Mouse (Mus musculus) neural tube, embryonic 11.5 days (tissue): ENCODE measurements at regions not wholly inside any gene's neighbourhood (a gene's known extent, or its start where the extent isn't known, plus 50 kb on each side); places are given as distances from the start of the nearest gene placed in this dataset.
"Not testable (repeated sequence)": the region's sequence is repeated elsewhere in the genome, so short reads cannot be mapped to it uniquely, and the experiment has no call there.

Experiments used
- ATAC-seq: fragments of 200-750 bp; cut with Nextera tagmentation; 2 replicates; pipeline ENCODE4 v1.8.0; 2017; ENCODE audit warnings: moderate number of reproducible peaks, mild to moderate bottlenecking, moderate TSS enrichment, moderate library complexity; ENCODE audit not compliant: insufficient read depth, low FRiP score, low TSS enrichment
- DNase-seq: peaks from one replicate; pipeline ENCODE4 v3.0.0-alpha.2; 2015; ENCODE audit warnings: low spot score
- H3K27ac ChIP-seq: fragments of 300-500 bp; sonication (generic); 2 replicates; pipeline ENCODE4 v1.5.1; 2014; ENCODE audit warnings: low read depth, mild to moderate bottlenecking, low read length
- H3K27me3 ChIP-seq: fragments of 300-500 bp; sonication (generic); 2 replicates; pipeline ENCODE4 v1.6.1; 2014; ENCODE audit warnings: mild to moderate bottlenecking, low read length, mixed read lengths; ENCODE audit not compliant: control insufficient read depth, insufficient read depth
- H3K36me3 ChIP-seq: fragments of 300-500 bp; sonication (generic); 2 replicates; pipeline ENCODE4 v1.6.1; 2014; ENCODE audit warnings: mild to moderate bottlenecking, low read length, moderate library complexity, mixed read lengths; ENCODE audit not compliant: control insufficient read depth, insufficient read depth
- H3K4me1 ChIP-seq: fragments of 300-500 bp; sonication (generic); 2 replicates; pipeline ENCODE4 v1.6.1; 2014; ENCODE audit warnings: low read length, mixed read lengths; ENCODE audit not compliant: control insufficient read depth, insufficient read depth
- H3K4me2 ChIP-seq: fragments of 300-500 bp; sonication (generic); 2 replicates; pipeline ENCODE4 v1.6.1; 2014; ENCODE audit warnings: low read depth, mild to moderate bottlenecking, moderate library complexity
- H3K4me3 ChIP-seq: fragments of 300-500 bp; sonication (generic); 2 replicates; pipeline ENCODE4 v1.5.1; 2014; ENCODE audit warnings: low read depth, low read length
- H3K9ac ChIP-seq: fragments of 300-500 bp; sonication (generic); 2 replicates; pipeline ENCODE4 v1.6.1; 2014; ENCODE audit warnings: mild to moderate bottlenecking, low read length
- H3K9me3 ChIP-seq: fragments of 300-500 bp; sonication (generic); 2 replicates; pipeline ENCODE4 v1.6.1; 2016; ENCODE audit warnings: low read length; ENCODE audit not compliant: control insufficient read depth
- WGBS: fragments of 180-500 bp; shearing (Covaris S2); extraction: QIAGEN DNeasy Blood & Tissue Kit; methylation state at CpG from one replicate; pipeline ENCODE4 v1.1.7; 2014; 5-methylcytosine and 5-hydroxymethylcytosine counted together

DNA sequence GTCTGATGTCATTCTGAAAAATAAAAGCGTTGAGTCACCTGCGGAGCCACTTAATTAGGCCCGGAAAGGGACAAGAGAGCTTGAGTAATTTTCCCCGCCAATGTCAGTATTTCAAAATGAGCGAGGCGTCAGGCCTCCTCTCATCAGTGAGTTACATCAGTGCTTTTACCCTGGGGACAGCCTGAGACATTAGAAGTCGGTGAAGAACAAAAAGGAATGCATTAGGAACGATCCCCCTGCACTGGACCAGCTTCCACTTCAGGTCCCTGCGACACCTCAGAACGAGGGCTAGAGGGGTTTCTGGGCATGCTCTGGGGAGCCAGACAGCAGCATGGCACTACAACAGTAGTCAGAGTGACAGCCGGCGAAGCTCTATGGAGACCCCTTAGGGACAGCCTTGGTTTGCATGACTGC lies 162.3 kb downstream of the Bcl2l11 start:
- no peak overlapping the region for H3K4me3 ChIP-seq
- no peaks in the 10 kb centered on the region for H3K36me3 ChIP-seq
- ATAC-seq (0 out of 2 replicates have a peak, but pooled peaks have one; percentile 48), DNase-seq (peak; percentile 19)
- no peak overlapping the region for H3K9ac ChIP-seq
- H3K9me3 ChIP-seq = no peaks in the 10 kb centered on the region
- 0 out of 2 replicates have a peak, but pooled peaks cover 4% of the 10 kb centered on the region for H3K4me1 ChIP-seq
- H3K27me3 ChIP-seq = no peaks in the 10 kb centered on the region
- 30% methylated on average over 12 of the region's 12 CpGs for WGBS
- H3K27ac ChIP-seq = no peak overlapping the region
- no peak overlapping the region for H3K4me2 ChIP-seq

DNA sequence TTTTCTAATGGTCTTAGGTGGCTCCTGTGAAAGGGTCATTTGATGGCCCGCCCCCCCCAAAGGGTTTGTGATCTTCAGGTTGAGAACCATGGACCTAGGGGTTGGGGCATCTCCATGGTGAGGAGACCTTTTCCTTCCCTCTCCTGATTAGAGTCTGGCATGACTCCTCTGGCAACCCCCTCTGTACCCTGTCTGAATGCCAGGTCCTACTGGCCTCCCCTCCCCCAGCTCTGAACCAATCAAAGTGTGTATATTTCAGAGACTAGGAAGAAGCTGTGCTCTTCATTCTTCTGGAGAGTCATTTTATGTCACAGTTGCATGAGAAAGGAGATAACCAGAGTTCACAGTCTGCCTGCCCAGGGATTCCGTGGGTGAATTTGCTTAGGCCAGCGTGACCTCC lies 164.8 kb downstream of the Bcl2l11 start:
- no peak overlapping the region for H3K4me2 ChIP-seq
- ATAC-seq (no peak), DNase-seq (no peak)
- H3K9me3 ChIP-seq = no peaks in the 10 kb centered on the region
- no peaks in the 10 kb centered on the region for H3K27me3 ChIP-seq
- H3K4me1 ChIP-seq = 0 out of 2 replicates have a peak, but pooled peaks cover 4% of the 10 kb centered on the region
- WGBS = 90% methylated on average over 3 of the region's 3 CpGs
- no peaks in the 10 kb centered on the region for H3K36me3 ChIP-seq
- H3K27ac ChIP-seq = no peak overlapping the region
- H3K9ac ChIP-seq = no peak overlapping the region
- no peak overlapping the region for H3K4me3 ChIP-seq

DNA sequence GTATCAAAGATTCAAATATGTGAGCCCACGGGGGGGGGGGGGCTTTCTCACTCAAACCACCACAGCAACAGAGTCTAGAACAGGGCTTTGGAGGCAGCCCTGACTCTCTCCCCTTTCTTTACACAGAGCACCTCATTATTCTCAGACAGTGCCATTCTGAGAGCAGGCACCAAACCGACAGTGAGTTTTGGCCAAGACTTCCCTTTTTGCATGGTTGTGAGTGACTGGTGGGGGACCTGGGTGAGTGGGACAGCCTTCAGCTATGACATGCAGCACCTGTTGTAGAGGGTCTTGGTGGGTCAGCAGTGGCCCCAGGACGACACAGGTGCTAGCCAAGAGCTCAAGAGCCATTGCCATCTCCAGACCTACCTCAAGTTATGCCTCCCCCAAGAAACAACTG lies 168.8 kb downstream of the Bcl2l11 start:
- Histone ChIP-seq H3K4me3 (no peak overlapping the region), H3K9me3 (no peaks in the 10 kb centered on the region), H3K9ac (no peak overlapping the region), H3K27me3 (no peaks in the 10 kb centered on the region), H3K4me1 (no peaks in the 10 kb centered on the region), H3K4me2 (no peak overlapping the region), H3K36me3 (no peaks in the 10 kb centered on the region), H3K27ac (no peak overlapping the region)
- WGBS = 81% methylated on average over 3 of the region's 3 CpGs
- ATAC-seq (no peak), DNase-seq (no peak)

DNA sequence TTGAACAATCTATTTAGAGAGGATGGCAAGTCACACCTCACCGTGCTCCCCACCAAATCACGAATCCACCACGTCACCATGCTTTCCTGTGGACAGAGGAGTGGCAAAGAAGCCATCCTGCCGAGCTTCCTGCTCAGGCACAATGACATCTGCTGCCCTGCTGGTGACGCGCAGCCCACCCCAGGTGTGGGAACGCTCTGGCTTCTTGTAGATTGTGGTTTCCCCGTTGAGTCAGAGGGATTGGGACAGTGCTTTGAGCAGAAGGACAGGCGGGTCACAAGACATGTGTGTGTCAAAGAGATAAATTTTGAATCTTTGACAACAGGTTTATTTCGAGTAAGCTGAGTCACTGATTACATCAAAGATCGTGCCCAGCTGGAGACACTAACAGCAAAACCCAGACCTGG lies 169.2 kb downstream of the Bcl2l11 start:
- 76% methylated on average over 11 of the region's 11 CpGs for WGBS
- Histone ChIP-seq H3K4me1 (no peaks in the 10 kb centered on the region), H3K4me2 (no peak overlapping the region), H3K9ac (no peak overlapping the region), H3K27ac (no peak overlapping the region), H3K9me3 (no peaks in the 10 kb centered on the region), H3K4me3 (no peak overlapping the region), H3K27me3 (no peaks in the 10 kb centered on the region), H3K36me3 (no peaks in the 10 kb centered on the region)
- ATAC-seq (no peak), DNase-seq (no peak)

DNA sequence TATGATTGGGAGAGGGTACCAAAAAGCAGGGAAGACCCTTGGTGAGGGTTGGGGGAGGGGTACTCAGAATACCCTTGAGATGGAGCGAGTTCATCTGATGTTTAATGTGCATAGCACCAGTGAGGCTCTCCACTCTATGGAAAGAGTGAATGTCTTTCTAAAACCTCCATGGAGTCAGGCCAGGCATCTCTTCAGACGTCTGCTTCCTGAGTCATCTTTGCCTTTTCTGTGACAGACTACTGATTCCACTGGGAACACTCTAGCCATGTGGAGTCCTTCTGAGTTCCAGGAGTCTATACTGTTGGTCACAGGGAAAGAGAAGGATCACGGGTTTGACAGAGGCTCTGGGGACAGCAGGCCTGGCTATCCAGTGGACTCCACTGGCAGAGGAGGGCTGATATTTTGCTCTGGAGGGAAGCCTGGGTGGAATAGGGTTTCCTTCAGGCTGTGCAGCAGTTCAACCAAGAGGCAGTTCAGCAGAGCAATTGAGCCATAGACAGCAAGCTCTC lies 169.9 kb downstream of the Bcl2l11 start:
- Histone ChIP-seq H3K9ac (no peak overlapping the region), H3K27me3 (no peaks in the 10 kb centered on the region), H3K9me3 (no peaks in the 10 kb centered on the region), H3K4me3 (no peak overlapping the region), H3K4me1 (no peaks in the 10 kb centered on the region), H3K27ac (no peak overlapping the region), H3K36me3 (no peaks in the 10 kb centered on the region), H3K4me2 (no peak overlapping the region)
- 55% methylated on average over 3 of the region's 3 CpGs for WGBS
- DNase-seq = no peak
- ATAC-seq = no peak

DNA sequence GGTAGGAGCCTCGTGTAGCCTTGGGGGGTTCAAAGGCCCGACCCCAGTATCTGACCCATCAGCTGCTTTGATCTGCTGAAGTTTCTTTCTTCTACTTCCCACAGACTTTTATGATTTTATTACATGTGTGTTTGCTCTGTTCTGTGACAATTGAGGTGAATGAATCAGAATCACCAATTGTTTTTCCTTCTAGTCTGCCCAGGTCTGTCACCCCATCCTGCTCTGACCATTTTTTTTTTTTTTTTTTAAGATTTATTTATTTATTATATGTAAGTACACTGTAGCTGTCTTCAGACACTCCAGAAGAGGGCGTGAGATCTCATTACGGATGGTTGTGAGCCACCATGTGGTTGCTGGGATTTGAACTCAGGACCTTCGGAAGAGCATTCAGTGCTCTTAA lies 170.6 kb downstream of the Bcl2l11 start:
- H3K9me3 ChIP-seq, H3K4me2 ChIP-seq, H3K9ac ChIP-seq, H3K27ac ChIP-seq, DNase-seq, H3K27me3 ChIP-seq, H3K36me3 ChIP-seq, H3K4me1 ChIP-seq, ATAC-seq, H3K4me3 ChIP-seq: not testable (repeated sequence)
- WGBS = 52% methylated on average over 5 of the region's 5 CpGs

DNA sequence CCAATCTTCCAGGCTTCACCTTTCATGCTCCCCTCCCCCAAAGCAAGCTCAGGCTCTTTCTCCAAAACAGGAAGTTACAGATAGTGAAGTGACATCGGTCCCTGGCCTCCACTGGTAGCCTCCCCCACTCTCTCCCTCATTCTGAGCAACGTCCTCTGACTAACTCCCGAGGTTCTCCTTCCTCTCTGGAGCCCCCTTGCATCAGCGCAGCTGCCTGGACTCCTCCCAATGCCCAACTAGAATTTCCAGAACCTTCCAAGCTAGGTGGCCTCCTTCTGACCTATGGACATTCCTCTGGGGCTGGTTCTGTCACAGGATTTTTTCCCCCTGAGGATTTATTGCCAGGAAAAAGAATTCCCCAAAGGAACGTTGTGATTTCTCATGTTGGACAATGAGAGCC lies 171.1 kb downstream of the Bcl2l11 start:
- ATAC-seq (no peak), DNase-seq (no peak)
- Histone ChIP-seq H3K36me3 (no peaks in the 10 kb centered on the region), H3K27me3 (no peaks in the 10 kb centered on the region), H3K4me3 (no peak overlapping the region), H3K4me2 (no peak overlapping the region), H3K9me3 (no peaks in the 10 kb centered on the region), H3K9ac (no peak overlapping the region), H3K4me1 (no peaks in the 10 kb centered on the region), H3K27ac (no peak overlapping the region)
- 42% methylated on average over 5 of the region's 5 CpGs for WGBS

DNA sequence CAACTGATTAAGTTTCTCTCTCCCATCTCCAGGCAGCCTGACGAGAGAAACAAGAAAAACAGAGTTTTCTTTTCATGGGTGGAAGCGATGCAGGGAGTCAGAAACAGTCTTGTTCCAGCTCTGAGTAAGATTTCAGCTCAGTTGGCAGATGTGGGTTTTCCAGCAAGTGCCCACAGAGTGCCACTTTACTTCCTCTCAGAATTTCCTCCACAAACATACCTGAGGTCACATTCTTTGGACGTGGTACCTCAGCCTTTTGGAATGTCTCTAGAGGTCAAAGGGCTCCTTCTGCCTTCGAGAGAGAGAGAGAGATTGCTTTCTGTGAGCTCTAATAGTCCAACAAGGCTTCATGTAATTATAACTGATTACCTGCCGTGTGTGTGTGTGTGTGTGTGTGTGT lies 172.0 kb downstream of the Bcl2l11 start:
- Histone ChIP-seq H3K4me2 (no peak overlapping the region), H3K9ac (no peak overlapping the region), H3K9me3 (no peaks in the 10 kb centered on the region), H3K27me3 (no peaks in the 10 kb centered on the region), H3K36me3 (no peaks in the 10 kb centered on the region), H3K4me3 (no peak overlapping the region), H3K27ac (no peak overlapping the region), H3K4me1 (no peaks in the 10 kb centered on the region)
- no peak for ATAC-seq
- DNase-seq = no peak
- WGBS = 68% methylated on average over 5 of the region's 5 CpGs

DNA sequence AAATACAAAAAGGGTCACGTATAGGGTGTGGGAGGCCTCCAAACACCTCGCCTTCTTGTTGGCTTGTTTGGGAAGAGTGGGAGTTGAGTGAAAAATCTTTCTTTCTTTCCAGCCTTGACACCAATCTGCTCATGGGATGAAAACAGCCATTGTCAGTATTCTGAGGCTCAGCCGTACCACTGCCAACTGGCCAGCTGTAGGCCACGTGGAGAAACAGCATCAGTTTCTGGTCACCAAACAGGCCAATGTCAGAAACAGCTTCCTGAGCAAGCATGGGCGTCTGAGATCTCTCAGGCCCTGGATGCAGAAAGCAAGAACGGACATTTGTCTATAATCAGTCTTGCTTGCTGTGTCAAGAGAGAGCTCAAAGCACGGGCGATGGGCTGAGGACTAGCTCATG lies 173.2 kb downstream of the Bcl2l11 start:
- ATAC-seq (no peak), DNase-seq (no peak)
- Histone ChIP-seq H3K4me2 (no peak overlapping the region), H3K36me3 (no peaks in the 10 kb centered on the region), H3K27ac (no peak overlapping the region), H3K9ac (no peak overlapping the region), H3K4me3 (no peak overlapping the region), H3K27me3 (no peaks in the 10 kb centered on the region), H3K4me1 (no peaks in the 10 kb centered on the region), H3K9me3 (no peaks in the 10 kb centered on the region)
- WGBS = 85% methylated on average over 8 of the region's 8 CpGs
